Mouse (Mus musculus): Measurements from ENCODE around the gene Appl2. TPM values are rescaled to one million over a fixed set of nuclear protein-coding genes. Genes with fewer than 3 reads are reported as not detected.

The Appl2 gene
- polyA plus RNA-seq, 1 experiment from 2014 or later = 15.2 TPM

DNA sequence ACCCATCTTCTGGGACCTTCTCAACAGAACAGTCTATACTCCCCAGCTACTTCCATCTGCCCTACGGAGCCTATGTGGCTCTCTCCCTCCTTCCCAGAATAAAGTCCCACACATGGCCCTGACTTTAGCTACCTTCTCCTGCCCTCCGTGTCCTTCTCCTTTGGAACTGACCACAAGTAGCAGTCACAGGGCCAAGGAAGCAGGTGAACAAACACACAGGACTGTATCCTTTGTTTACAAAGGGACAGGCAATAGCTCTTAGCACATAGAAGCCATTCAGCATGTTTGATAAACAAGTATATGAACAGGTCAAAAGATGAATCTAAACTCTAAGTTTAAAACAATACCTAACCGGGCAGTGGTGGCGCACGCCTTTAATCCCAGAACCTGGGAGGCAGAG is 18.7 kb downstream of the Appl2 start:
- H3K4me2 ChIP-seq = no peak overlapping the region
- H3K27me3 ChIP-seq (replicated peaks) = no peaks in the 10 kb centered on the region; the same call in 1 of the 2 replicates
- H3K4me3 ChIP-seq = no peak overlapping the region
- H3K9ac ChIP-seq = no peak overlapping the region
- H3K36me3 ChIP-seq = peaks cover 24% of the 10 kb centered on the region
- peaks cover 8% of the 10 kb centered on the region for H3K4me1 ChIP-seq
- no peak for ATAC-seq
- no peak overlapping the region for H3K27ac ChIP-seq
- 78% methylated on average over 5 of the region's 5 CpGs for WGBS (ENCODE audit: insufficient replicate concordance)
- no peaks in the 10 kb centered on the region for H3K9me3 ChIP-seq (replicated peaks)

DNA sequence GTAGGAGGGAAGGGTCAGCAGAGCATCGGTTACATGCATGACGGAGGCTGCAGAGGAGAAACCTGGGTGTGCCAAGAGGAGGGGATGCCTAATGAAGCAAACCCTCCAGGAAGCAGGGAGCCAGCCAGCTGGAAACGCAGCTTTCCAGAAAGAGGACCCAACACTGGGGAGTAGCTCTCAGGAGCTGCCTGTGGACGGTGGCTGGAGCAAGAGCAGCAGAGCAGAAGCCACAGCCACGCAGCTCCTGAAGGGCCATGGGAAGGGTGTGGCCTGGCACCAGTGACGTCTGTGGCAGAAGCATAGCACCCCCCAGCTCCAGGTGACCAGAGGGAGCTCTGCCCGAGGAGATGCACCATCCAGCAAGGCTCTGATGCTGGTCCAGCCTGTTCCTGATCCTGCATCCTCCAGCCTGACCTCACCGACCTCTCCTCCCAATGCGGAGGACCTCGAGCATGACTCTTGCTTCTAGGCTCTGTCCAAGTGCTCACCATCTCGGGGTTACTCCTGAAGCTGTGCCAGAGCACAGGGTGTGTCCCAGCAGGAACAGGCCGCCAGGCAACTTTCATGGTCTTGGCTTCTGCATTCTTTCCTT is 19.3 kb downstream of the Appl2 start:
- Histone ChIP-seq H3K9ac (no peak overlapping the region), H3K27ac (no peak overlapping the region), H3K27me3 (replicated peaks) (no peaks in the 10 kb centered on the region; the same call in 1 of the 2 replicates), H3K4me1 (peaks cover 2% of the 10 kb centered on the region; the same call in 1 of the 2 replicates), H3K36me3 (peaks cover 24% of the 10 kb centered on the region), H3K9me3 (replicated peaks) (no peaks in the 10 kb centered on the region), H3K4me3 (no peak overlapping the region), H3K4me2 (no peak overlapping the region)
- ATAC-seq = no peak
- 74% methylated on average over 12 of the region's 12 CpGs for WGBS (ENCODE audit: insufficient replicate concordance)

DNA sequence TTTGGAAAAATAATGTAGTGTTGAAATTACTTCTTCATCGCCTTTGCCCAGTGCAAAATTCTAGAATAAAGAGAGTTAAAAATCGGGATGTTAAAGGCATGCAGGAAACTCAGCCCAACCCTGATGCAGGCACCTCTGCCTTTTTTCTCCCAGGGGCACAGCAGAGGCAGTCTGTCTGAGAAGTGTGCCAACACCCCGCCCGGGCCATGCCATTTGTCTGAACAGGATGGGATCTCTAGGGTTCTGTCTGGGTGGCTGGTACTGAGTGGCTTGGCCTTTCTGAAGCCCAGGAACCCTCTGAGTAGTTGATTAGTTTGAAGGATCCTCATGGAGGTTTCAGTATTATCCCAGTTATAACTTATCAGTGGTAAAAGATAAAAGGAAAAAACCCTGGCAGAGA is 20.3 kb downstream of the Appl2 start:
- Histone ChIP-seq H3K4me1 (no peaks in the 10 kb centered on the region), H3K4me3 (no peak overlapping the region), H3K36me3 (peaks cover 27% of the 10 kb centered on the region), H3K27me3 (replicated peaks) (no peaks in the 10 kb centered on the region), H3K27ac (no peak overlapping the region), H3K9me3 (replicated peaks) (no peaks in the 10 kb centered on the region), H3K4me2 (no peak overlapping the region), H3K9ac (no peak overlapping the region)
- no peak for ATAC-seq
- WGBS (ENCODE audit: insufficient replicate concordance) = 80% methylated on average over 4 of the region's 4 CpGs

DNA sequence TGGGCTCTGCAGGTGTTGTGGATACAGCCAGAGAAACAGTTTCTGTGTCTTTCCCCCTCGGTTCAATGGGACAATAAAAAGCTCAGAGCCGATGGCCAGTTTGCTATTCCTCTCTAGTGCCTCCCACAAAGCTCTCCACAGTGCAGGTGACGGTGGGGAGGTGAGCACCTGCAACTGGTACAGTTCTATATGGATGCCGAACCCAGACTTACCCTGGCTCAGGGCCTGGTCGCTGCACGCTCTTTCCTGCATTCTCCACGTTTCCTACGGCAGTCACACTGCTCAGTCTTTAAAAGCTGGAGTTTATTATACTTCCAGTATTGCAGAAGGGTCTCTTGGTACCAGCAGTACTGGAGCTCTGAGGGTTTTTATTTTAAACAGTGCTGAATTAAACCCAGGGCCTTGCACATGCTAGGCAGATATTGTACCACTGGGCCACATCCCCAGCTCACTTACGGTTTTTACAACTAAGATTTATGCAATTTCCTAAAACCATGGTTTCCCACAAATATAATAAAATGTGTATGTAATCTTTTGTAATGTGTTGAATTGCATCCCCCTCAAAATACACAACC is 21.3 kb downstream of the Appl2 start:
- 84% methylated on average over 9 of the region's 9 CpGs for WGBS (ENCODE audit: insufficient replicate concordance)
- no peak overlapping the region for H3K27ac ChIP-seq
- H3K9me3 ChIP-seq (replicated peaks) = no peaks in the 10 kb centered on the region
- no peak overlapping the region for H3K4me2 ChIP-seq
- H3K36me3 ChIP-seq = peaks cover 27% of the 10 kb centered on the region
- H3K4me1 ChIP-seq = no peaks in the 10 kb centered on the region
- no peak overlapping the region for H3K4me3 ChIP-seq
- ATAC-seq = no peak
- no peaks in the 10 kb centered on the region for H3K27me3 ChIP-seq (replicated peaks)
- no peak overlapping the region for H3K9ac ChIP-seq

DNA sequence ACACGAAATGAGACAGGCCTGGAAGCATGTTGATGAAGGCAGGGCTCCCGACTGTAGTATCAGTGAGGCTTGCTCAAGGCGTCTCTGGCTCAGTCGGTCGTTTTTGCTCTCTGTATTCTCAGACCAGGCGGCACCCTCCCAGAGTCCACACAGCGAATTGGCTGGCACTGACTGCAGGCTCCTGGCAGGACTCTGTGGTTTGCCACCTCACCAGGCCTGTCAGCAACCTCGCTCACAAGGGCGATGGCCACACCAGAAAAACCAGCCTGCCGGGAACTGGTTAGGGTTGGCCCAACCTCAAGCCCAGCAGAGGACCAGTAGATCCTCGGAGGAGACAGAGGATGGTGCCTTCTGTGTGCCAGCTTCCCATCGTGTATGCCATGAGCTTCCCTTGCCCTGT is 23.7 kb downstream of the Appl2 start:
- WGBS (ENCODE audit: insufficient replicate concordance) = 75% methylated on average over 12 of the region's 12 CpGs
- Histone ChIP-seq H3K9me3 (replicated peaks) (no peaks in the 10 kb centered on the region), H3K9ac (no peak overlapping the region), H3K4me1 (no peaks in the 10 kb centered on the region), H3K27me3 (replicated peaks) (no peaks in the 10 kb centered on the region), H3K4me3 (no peak overlapping the region), H3K4me2 (no peak overlapping the region), H3K36me3 (peaks cover 38% of the 10 kb centered on the region), H3K27ac (no peak overlapping the region)
- ATAC-seq = no peak

DNA sequence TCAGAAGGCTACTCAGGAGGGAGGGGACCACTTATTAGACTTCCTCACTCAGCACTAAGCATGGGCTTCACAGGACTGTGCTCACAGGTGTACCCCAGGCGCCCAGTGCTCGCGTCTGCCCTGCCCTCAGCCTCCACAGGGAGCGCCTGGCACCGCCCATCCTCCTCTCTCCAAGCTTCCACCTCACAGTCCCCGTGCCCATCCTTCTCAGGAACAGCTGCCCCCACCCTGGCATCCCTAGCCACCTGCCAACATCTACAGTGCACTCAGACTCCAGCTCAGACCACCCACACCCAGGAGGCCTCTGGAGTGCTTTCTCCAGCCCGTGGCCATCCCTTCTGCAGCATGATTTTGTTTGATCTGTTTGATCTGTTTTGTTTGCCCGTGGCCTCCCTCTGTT is 24.5 kb downstream of the Appl2 start:
- no peak for ATAC-seq
- WGBS (ENCODE audit: insufficient replicate concordance) = 82% methylated on average over 8 of the region's 8 CpGs
- Histone ChIP-seq H3K36me3 (peaks cover 33% of the 10 kb centered on the region), H3K27me3 (replicated peaks) (no peaks in the 10 kb centered on the region), H3K4me2 (no peak overlapping the region), H3K9me3 (replicated peaks) (no peaks in the 10 kb centered on the region), H3K4me3 (no peak overlapping the region), H3K9ac (no peak overlapping the region), H3K27ac (no peak overlapping the region), H3K4me1 (no peaks in the 10 kb centered on the region)

DNA sequence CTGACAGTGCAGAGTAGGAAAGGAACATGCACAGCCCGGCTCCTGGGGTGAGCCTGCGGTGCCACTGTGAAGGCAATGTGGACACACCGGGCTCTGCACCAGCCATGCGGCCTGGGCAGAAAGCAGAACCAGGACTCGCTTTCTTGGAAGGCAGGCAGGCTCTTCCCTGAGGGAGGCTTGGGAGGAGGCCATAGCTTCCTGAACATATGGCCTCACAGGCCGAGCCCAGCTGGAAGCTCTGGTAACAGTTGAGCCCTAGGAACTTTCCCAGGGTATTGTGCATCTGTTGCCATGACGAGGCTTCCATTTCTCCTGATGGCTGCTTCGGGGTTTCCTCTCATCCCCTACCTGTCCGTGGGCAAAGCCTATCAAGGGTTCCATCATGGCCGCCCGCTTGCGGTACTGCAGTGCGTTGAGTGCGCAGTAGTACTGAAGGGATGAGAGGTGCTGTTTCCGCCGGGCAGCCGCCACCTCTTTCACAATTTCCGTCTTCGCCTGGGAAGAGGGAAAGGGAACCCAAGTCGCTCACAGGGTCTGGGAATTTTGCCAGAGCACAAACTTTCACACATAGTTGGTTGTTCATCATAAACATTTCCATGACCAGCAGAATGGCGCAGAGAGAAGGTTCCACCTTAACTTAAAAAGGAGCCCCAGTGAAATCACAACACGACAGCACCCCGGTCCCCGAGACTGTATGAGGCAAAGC is 28.0 kb downstream of the Appl2 start:
- Histone ChIP-seq H3K27me3 (replicated peaks) (no peaks in the 10 kb centered on the region), H3K9me3 (replicated peaks) (no peaks in the 10 kb centered on the region), H3K4me2 (no peak overlapping the region), H3K4me3 (no peak overlapping the region), H3K36me3 (peaks cover 30% of the 10 kb centered on the region), H3K9ac (no peak overlapping the region), H3K4me1 (no peaks in the 10 kb centered on the region), H3K27ac (no peak overlapping the region)
- no peak for ATAC-seq
- 84% methylated on average over 24 of the region's 24 CpGs for WGBS (ENCODE audit: insufficient replicate concordance)

DNA sequence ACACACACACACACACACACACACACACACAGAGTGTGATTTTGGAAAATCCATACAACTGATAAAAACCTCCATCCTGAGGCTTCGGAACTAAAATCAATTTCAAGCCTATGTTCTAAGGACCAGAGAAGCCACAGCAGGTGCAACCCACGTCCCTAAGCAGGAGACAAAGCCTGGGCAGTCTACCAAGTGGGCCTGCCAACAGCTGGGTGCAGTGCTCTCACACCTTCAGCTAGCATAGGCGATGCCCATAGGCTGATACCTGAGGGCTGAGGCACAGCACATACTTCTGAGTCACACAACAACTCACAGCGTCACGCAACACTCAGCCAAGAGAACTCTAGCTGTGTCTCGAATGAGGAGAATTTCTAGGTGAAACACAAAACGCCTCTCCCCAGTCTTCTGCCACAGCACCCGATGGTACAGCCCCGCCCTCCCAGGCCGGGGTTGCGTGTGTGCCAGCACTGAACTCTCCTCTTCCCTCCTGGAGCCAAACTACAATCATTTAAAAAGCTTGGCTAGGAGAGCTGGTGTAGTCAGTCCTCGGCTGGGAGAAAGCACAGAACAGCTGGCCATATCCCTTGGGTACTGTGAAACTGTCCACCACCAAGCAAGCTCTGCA is 29.6 kb downstream of the Appl2 start:
- H3K9me3 ChIP-seq (replicated peaks) = no peaks in the 10 kb centered on the region
- H3K4me2 ChIP-seq = no peak overlapping the region
- no peak overlapping the region for H3K4me3 ChIP-seq
- 76% methylated on average over 12 of the region's 12 CpGs for WGBS (ENCODE audit: insufficient replicate concordance)
- H3K36me3 ChIP-seq = peaks cover 31% of the 10 kb centered on the region
- no peaks in the 10 kb centered on the region for H3K4me1 ChIP-seq
- H3K27ac ChIP-seq = no peak overlapping the region
- no peaks in the 10 kb centered on the region for H3K27me3 ChIP-seq (replicated peaks)
- no peak overlapping the region for H3K9ac ChIP-seq
- no peak for ATAC-seq

DNA sequence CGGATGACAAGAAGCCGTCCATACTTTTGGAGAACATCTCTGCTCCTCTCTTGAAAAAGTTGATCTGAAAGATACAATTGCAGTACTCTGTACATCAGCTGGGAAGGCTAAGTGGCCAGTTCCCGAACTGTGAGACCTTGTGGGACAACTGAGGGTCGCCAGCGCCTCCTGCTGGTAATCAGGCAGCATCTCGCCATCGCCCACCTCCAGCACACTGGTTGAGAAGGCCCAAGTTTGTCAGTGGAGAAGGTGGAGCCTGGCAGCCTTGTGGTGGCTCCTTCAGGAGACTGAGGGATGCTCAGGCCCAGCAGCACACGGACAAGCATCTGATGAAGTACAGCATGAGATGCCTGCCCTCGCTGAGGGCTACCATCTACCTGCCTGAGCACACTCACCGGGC is 31.2 kb downstream of the Appl2 start:
- 58% methylated on average over 10 of the region's 10 CpGs for WGBS (ENCODE audit: insufficient replicate concordance)
- H3K36me3 ChIP-seq = peaks cover 42% of the 10 kb centered on the region
- no peak overlapping the region for H3K4me2 ChIP-seq
- no peaks in the 10 kb centered on the region for H3K27me3 ChIP-seq (replicated peaks)
- no peaks in the 10 kb centered on the region for H3K4me1 ChIP-seq
- H3K4me3 ChIP-seq = no peak overlapping the region
- H3K9ac ChIP-seq = no peak overlapping the region
- H3K27ac ChIP-seq = no peak overlapping the region
- ATAC-seq = no peak
- no peaks in the 10 kb centered on the region for H3K9me3 ChIP-seq (replicated peaks)

DNA sequence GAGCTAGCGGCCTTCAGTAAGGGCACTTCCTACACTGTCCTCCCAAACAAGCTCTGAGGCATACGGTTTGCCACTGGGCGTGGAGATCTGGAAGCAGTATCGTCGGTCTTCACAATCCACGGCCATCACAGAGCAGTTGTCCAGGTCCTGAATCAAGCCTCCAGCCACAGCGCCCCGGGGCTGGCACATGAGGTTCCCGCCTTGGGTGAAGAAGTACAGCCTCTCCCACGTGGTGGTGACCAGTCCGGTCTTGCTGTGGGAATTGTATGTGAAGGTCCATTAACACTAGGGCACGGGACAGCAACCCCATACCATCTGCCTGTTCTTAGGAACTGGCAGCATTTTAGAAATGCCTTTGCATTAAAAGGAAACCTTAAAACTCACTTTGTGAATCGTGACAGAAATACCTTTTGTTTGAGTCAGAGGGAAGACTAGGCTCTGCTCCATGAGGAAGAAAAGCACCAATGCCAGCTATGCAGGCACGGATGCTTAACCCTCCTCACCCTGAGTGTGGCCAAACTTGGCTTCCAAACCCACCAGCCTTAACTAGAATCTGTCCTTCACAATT is 35.8 kb downstream of the Appl2 start:
- H3K4me1 ChIP-seq = no peaks in the 10 kb centered on the region
- no peaks in the 10 kb centered on the region for H3K27me3 ChIP-seq (replicated peaks)
- H3K4me2 ChIP-seq = no peak overlapping the region
- H3K9me3 ChIP-seq (replicated peaks) = no peaks in the 10 kb centered on the region
- 81% methylated on average over 14 of the region's 14 CpGs for WGBS (ENCODE audit: insufficient replicate concordance)
- H3K4me3 ChIP-seq = no peak overlapping the region
- no peak overlapping the region for H3K27ac ChIP-seq
- no peak for ATAC-seq
- H3K36me3 ChIP-seq = peaks cover 40% of the 10 kb centered on the region
- no peak overlapping the region for H3K9ac ChIP-seq

DNA sequence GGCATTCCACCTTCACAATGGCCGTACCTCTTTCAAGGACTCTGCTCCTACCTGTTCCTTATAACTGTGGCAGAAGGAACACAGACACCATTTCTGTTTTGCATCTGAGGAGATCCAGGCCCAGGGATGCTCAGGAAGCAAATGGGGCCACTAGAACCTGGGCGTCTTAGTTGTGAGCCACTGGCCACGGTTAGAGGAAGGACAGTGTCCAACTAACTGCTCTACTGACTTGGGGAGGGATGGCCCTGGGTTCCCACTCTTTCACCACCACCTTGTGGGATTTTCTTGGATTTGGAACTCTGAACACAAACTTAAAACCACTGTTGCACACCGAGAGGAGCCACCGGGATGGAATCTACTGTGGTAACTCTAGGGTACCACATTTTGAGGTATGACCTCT is 36.7 kb downstream of the Appl2 start:
- Histone ChIP-seq H3K4me3 (no peak overlapping the region), H3K9ac (no peak overlapping the region), H3K36me3 (peaks cover 48% of the 10 kb centered on the region), H3K4me2 (no peak overlapping the region), H3K27me3 (replicated peaks) (no peaks in the 10 kb centered on the region), H3K4me1 (no peaks in the 10 kb centered on the region), H3K9me3 (replicated peaks) (no peaks in the 10 kb centered on the region), H3K27ac (no peak overlapping the region)
- 83% methylated on average over 5 of the region's 5 CpGs for WGBS (ENCODE audit: insufficient replicate concordance)
- no peak for ATAC-seq

DNA sequence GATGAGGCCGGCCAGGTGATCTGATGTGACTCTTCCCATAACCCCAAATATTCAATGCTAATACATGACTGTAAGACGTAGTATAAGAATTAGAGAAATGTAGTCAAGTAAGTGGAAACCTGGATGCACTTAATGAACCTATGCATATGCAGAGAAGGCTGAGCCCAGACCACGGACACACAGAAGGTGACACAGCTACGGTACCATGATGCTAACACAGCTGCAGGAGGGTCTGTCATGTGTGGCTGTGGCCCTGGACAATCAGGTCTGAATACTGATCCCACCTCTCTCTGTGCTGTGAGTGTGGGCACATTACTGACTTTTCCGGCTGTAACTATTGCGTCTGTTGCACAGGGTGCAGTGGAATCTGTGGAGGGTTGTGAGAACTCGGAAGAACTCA is 38.0 kb downstream of the Appl2 start:
- H3K36me3 ChIP-seq = peaks cover 53% of the 10 kb centered on the region
- H3K9me3 ChIP-seq (replicated peaks) = no peaks in the 10 kb centered on the region
- H3K27ac ChIP-seq = no peak overlapping the region
- no peak for ATAC-seq
- no peak overlapping the region for H3K4me3 ChIP-seq
- H3K4me1 ChIP-seq = no peaks in the 10 kb centered on the region
- H3K4me2 ChIP-seq = no peak overlapping the region
- no peak overlapping the region for H3K9ac ChIP-seq
- 81% methylated on average over 7 of the region's 7 CpGs for WGBS (ENCODE audit: insufficient replicate concordance)
- no peaks in the 10 kb centered on the region for H3K27me3 ChIP-seq (replicated peaks)
